Mouse (Mus musculus) ES-Bruce4 (cell line): Measurements from ENCODE around the gene Slc25a31. TPM values are rescaled to one million over a fixed set of nuclear protein-coding genes. Genes with fewer than 3 reads are reported as not detected.

ENCODE experiments used
- H3K27ac ChIP-seq: 2 replicates; pipeline ENCODE4 v1.5.1; 2012; ENCODE audit warnings: low read length, inconsistent platforms; ENCODE audit not compliant: insufficient read depth
- H3K27me3 ChIP-seq: 2 replicates; pipeline ENCODE4 v1.6.1; 2012; ENCODE audit warnings: mild to moderate bottlenecking, low read length, inconsistent platforms; ENCODE audit not compliant: control insufficient read depth, poor library complexity, insufficient read depth, severe bottlenecking
- H3K36me3 ChIP-seq: 2 replicates; pipeline ENCODE4 v1.6.1; 2012; ENCODE audit warnings: inconsistent platforms, mild to moderate bottlenecking, low read length, moderate library complexity; ENCODE audit not compliant: control insufficient read depth, poor library complexity, insufficient read depth, severe bottlenecking
- H3K4me1 ChIP-seq: one replicate; pipeline ENCODE4 v1.8.1; 2011; ENCODE audit warnings: low read length; ENCODE audit not compliant: control insufficient read depth, insufficient read depth
- H3K4me3 ChIP-seq: 2 replicates; pipeline ENCODE4 v1.5.1; 2011; ENCODE audit warnings: low read depth, mild to moderate bottlenecking, low read length
- H3K9ac ChIP-seq: 2 replicates; pipeline ENCODE4 v1.6.1; 2012; ENCODE audit warnings: low read depth, mild to moderate bottlenecking, inconsistent platforms; ENCODE audit not compliant: poor library complexity, severe bottlenecking
- H3K9me3 ChIP-seq: replicated peaks from 2 replicates; pipeline ENCODE4 v1.6.1; 2012; ENCODE audit warnings: mild to moderate bottlenecking, low read length, inconsistent platforms; ENCODE audit not compliant: control insufficient read depth, poor library complexity, insufficient read depth, severe bottlenecking
- CTCF ChIP-seq: IDR thresholded peaks from one replicate; pipeline ENCODE4 v1.8.1; 2011; ENCODE audit warnings: low read depth, low read length
- EP300 ChIP-seq: IDR thresholded peaks from 2 replicates; pipeline ENCODE4 v1.6.1; 2011; ENCODE audit warnings: low read depth, low read length; ENCODE audit not compliant: insufficient read depth
- POLR2A ChIP-seq: IDR thresholded peaks from one replicate; pipeline ENCODE4 v1.8.1; 2011; ENCODE audit warnings: low read length; ENCODE audit not compliant: insufficient read depth
- polyA plus RNA-seq: library from polyadenylated mRNA; stranded (reverse); fragments of >200 nt; gene quantifications from 2 replicates; pipeline ENCODE4 v1.2.4, GENCODE M21; 2011; ENCODE audit warnings: low read depth; ENCODE audit not compliant: missing spikeins, insufficient read depth, insufficient read length

Gene Slc25a31
- polyA plus RNA-seq, 1 experiment: not detected

DNA sequence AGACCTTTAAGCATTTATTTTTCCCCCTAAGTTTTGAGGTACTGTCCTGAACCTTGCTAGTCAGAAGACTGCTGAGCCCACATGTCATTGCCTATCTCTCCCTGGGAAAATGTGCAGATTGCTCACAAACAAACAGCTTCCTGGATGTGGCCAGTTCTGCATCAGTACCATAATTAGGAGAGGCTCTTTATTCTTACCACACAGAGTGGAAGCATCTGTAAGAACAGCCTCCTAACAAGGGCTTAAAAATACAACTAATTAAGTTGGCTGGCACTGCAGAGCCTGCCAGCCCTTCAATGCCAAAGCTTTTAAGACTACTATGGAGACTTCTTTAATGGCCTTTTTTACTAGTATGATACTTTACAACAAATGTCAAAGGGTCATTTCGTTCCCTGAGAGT lies 35.1 kb upstream of the Slc25a31 start:
- Histone ChIP-seq H3K9ac (no peak overlapping the region), H3K36me3 (no peaks in the 10 kb centered on the region)

GRCm38 (mm10) chr3:40674873-40675405 lies 33.7 kb upstream of the Slc25a31 start:
- Histone ChIP-seq H3K4me1 (no peaks in the 10 kb centered on the region), H3K27me3 (no peaks in the 10 kb centered on the region), H3K9me3 (no peaks in the 10 kb centered on the region), H3K27ac (no peak overlapping the region), H3K4me3 (no peak overlapping the region), H3K9ac (no peak overlapping the region), H3K36me3 (no peaks in the 10 kb centered on the region)
- TF ChIP-seq CTCF (no peak), POLR2A (no peak), EP300 (no peak)

More for the DNA sequence above, 35.1 kb upstream of the Slc25a31 start:
- Histone ChIP-seq H3K27ac (no peak overlapping the region), H3K4me1 (no peaks in the 10 kb centered on the region), H3K27me3 (no peaks in the 10 kb centered on the region), H3K4me3 (no peak overlapping the region), H3K9me3 (no peaks in the 10 kb centered on the region)
- no peak for TF ChIP-seq CTCF

GRCm38 (mm10) chr3:40678856-40679255 lies 29.8 kb upstream of the Slc25a31 start:
- no peaks in the 10 kb centered on the region for H3K4me1 ChIP-seq
- no peaks in the 10 kb centered on the region for H3K9me3 ChIP-seq
- no peak overlapping the region for H3K9ac ChIP-seq
- H3K27ac ChIP-seq: no peak overlapping the region
- no peak for TF ChIP-seq CTCF
- TF ChIP-seq POLR2A: no peak
- no peak for TF ChIP-seq EP300
- no peaks in the 10 kb centered on the region for H3K36me3 ChIP-seq
- no peaks in the 10 kb centered on the region; the same call in 1 of the 2 replicates for H3K27me3 ChIP-seq
- no peak overlapping the region for H3K4me3 ChIP-seq

GRCm38 (mm10) chr3:40682404-40682803 lies 26.3 kb upstream of the Slc25a31 start:
- Histone ChIP-seq H3K27me3 (no peaks in the 10 kb centered on the region; the same call in 1 of the 2 replicates), H3K27ac (no peak overlapping the region), H3K4me3 (no peak overlapping the region), H3K9me3 (no peaks in the 10 kb centered on the region), H3K36me3 (no peaks in the 10 kb centered on the region), H3K4me1 (no peaks in the 10 kb centered on the region), H3K9ac (no peak overlapping the region)
- no peak for TF ChIP-seq CTCF
- no peak for TF ChIP-seq EP300

DNA sequence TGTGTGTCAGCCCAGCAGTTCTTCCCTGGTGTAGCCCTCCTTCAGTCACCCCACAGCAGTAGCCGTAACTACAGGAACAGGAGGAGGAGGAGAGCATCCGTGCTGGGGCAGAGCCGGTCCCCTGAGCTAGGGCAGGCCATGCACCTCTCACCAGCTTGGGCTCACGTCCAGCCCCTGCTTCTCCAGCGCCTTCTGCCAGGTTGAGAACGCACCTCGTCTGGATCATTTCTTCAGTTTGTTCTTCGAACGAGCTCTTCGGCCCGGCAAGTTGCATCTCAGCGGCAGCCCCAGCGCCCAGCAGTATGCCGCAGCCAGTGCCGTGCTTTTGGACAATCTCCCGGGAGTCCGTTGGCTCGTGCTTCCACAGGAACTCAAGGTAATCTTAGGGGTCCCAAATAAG lies 25.5 kb upstream of the Slc25a31 start:
- Histone ChIP-seq H3K4me3 (no peak overlapping the region), H3K4me1 (no peaks in the 10 kb centered on the region), H3K27ac (no peak overlapping the region), H3K36me3 (no peaks in the 10 kb centered on the region), H3K27me3 (no peaks in the 10 kb centered on the region; the same call in 1 of the 2 replicates), H3K9ac (no peak overlapping the region), H3K9me3 (no peaks in the 10 kb centered on the region)
- TF ChIP-seq POLR2A (no peak), EP300 (no peak), CTCF (no peak)

- Histone ChIP-seq H3K27me3 (no peaks in the 10 kb centered on the region), H3K4me3 (no peak overlapping the region), H3K9me3 (no peaks in the 10 kb centered on the region), H3K9ac (no peak overlapping the region), H3K27ac (no peak overlapping the region), H3K4me1 (no peaks in the 10 kb centered on the region), H3K36me3 (no peaks in the 10 kb centered on the region)
- TF ChIP-seq CTCF: no peak
Observed at GRCm38 (mm10) chr3:40685855-40686515, 22.7 kb upstream of the Slc25a31 start.
